Mouse (Mus musculus) lung, adult 2 months (tissue): ENCODE measurements around the gene Slc12a8.

Experiments used
- CTCF ChIP-seq: fragments of 200-500 bp; IDR thresholded peaks from 2 replicates; pipeline ENCODE4 v1.5.1; 2011; ENCODE audit warnings: mild to moderate bottlenecking, low read length, control low read depth; ENCODE audit not compliant: insufficient read depth
- POLR2A ChIP-seq: fragments of 200-500 bp; IDR thresholded peaks from 2 replicates; pipeline ENCODE4 v1.6.1; 2011; ENCODE audit warnings: low read depth, mild to moderate bottlenecking, control low read depth, low read length, borderline replicate concordance; ENCODE audit errors: extremely low read depth

DNA sequence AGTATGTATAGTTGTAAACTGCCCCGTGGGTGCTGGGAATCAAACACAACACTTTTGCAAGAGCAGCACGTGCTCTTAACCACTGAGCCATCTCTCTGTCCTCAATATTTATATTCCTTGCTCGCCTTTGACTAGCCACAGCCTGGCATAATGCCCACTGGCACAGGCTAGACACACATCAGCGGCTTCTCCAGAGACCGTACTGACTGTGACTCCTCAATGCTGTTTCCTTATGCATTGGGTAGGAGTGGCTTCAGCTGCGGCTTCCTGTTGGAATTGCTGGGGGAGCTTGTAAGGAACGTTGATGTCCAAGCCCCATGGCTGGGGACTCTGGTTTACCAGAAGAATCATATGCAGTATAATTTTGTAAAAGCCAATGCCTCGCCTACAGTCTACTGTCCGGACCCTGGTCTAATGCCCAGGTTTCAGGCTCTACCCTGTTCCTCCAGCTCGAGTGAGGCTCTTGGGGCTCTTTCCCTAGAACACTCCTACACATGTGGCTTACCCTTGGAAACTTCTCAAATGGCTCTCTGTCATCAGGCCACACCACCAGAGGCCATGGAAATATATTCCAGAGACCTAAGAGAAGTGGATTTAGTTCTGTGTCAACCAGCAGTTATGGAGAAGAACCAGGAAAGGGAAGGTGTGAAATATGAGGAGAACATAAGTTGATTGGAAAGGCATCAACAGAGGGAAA lies 158.2 kb downstream of the Slc12a8 start:
- TF ChIP-seq POLR2A (no peak), CTCF (no peak)
